Mouse (Mus musculus): ENCODE results near the gene Hmgcr. TPM values are rescaled to one million over a fixed set of nuclear protein-coding genes. Genes with fewer than 3 reads are reported as not detected.
"Not testable (repeated sequence)": the region's sequence is repeated elsewhere in the genome, so short reads cannot be mapped to it uniquely, and the experiment has no call there.

Gene Hmgcr
- total RNA-seq, 4 experiments from 2014 or later, result 5.5 to 8.7 (median 7.1) TPM

- no peak for DNase-seq (ENCODE audit: low spot score)
Measured at GRCm38 (mm10) chr13:96671078-96671905, 556 bp upstream of the Hmgcr start.

- no peak for DNase-seq (ENCODE audit: low spot score)
Measured at GRCm38 (mm10) chr13:96670019-96670405, 724 bp downstream of the Hmgcr start.

GRCm38 (mm10) chr13:96664419-96664974 is 6.2 kb downstream of the Hmgcr start:
- no peak for DNase-seq (ENCODE audit: low spot score)

- not testable (repeated sequence) for DNase-seq (ENCODE audit: low spot score)
Measured at GRCm38 (mm10) chr13:96663120-96663519, 7.6 kb downstream of the Hmgcr start.

GRCm38 (mm10) chr13:96660095-96660860 is 10.5 kb downstream of the Hmgcr start:
- DNase-seq (ENCODE audit: low spot score), result no peak

- DNase-seq (ENCODE audit: low spot score), result no peak
Measured at GRCm38 (mm10) chr13:96658936-96659335, 11.8 kb downstream of the Hmgcr start.

- DNase-seq (ENCODE audit: low spot score), result no peak
Measured at GRCm38 (mm10) chr13:96656673-96657072, 14.1 kb downstream of the Hmgcr start.

- no peak for DNase-seq (ENCODE audit: low spot score)
Measured at GRCm38 (mm10) chr13:96653041-96653440, 17.7 kb downstream of the Hmgcr start.

GRCm38 (mm10) chr13:96645822-96646221 is 24.9 kb downstream of the Hmgcr start:
- no peak for DNase-seq (ENCODE audit: low spot score)

GRCm38 (mm10) chr13:96644168-96644567 is 26.6 kb downstream of the Hmgcr start:
- no peak for DNase-seq (ENCODE audit: low spot score)

- DNase-seq (ENCODE audit: low spot score), result no peak
Measured at GRCm38 (mm10) chr13:96630396-96630795, 40.3 kb downstream of the Hmgcr start.

GRCm38 (mm10) chr13:96620891-96621290 is 49.8 kb downstream of the Hmgcr start:
- DNase-seq (ENCODE audit: low spot score), result no peak

GRCm38 (mm10) chr13:96614615-96615014 is 56.1 kb downstream of the Hmgcr start:
- DNase-seq (ENCODE audit: low spot score), result no peak

GRCm38 (mm10) chr13:96604242-96604641 is 66.5 kb downstream of the Hmgcr start:
- DNase-seq (ENCODE audit: low spot score), result no peak

- DNase-seq (ENCODE audit: low spot score), result no peak
Measured at GRCm38 (mm10) chr13:96599182-96599581, 71.6 kb downstream of the Hmgcr start.

Other genes starting within 250 kb of the Hmgcr start
- gene Ankdd1b, start 199.7 kb downstream of the Hmgcr start, total RNA-seq (2022), result 1 to 10 TPM; 1.1 TPM
- not detected for gene Gm17622, start 180.2 kb downstream of the Hmgcr start, total RNA-seq (2022)
- gene Polk, start 128.4 kb downstream of the Hmgcr start, total RNA-seq (2022), result 1 to 10 TPM; 4.2 to 5.1 (median 4.5) TPM
- 10 to 100 TPM; 34.6 to 39.3 (median 37.5) TPM for gene Col4a3bp, start 128.3 kb downstream of the Hmgcr start, total RNA-seq (2022)
- gene Ankrd31, start 77.3 kb upstream of the Hmgcr start, total RNA-seq (2022), result not detected